Mouse (Mus musculus) thymus, postnatal 36 days (tissue): Measurements from ENCODE around the gene Smndc1.

Source experiments
- DNase-seq, 2 experiments: peaks; one replicate each; pipeline ENCODE4 v3.0.0; 2022; ENCODE audit warnings: mixed read lengths in 2 of 2

The Smndc1 gene

DNA sequence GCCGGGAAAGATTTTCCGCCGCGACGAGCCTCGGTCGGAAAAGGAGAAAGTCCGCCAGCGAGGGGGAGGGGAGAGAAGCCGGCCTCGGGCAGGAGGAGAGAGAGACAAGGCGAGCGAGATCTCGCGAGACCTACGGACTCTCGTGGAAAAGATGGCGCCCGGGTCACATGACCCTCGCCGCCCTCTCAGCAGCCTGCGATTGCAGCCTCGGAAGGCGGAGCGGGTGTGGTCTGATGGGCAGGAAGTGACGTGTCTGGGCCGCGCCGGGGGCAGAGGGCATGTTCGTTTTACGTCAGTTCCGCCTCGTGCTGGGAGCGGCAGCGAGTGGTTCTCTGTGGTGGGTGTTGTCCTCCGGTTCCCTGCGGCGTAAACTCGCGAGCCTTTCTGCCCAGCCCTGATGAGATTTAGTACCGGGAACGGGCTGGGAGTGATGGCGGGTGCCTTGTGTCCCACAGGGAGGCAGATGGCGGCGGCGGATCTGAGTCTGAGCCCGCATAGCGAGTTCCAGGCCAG is at the start of gene Smndc1:
Gene Smndc1, minus strand, starts transcription at position 84 of the 513 bp plus-strand sequence.
- peak; percentile 98 to 100 for DNase-seq

DNA sequence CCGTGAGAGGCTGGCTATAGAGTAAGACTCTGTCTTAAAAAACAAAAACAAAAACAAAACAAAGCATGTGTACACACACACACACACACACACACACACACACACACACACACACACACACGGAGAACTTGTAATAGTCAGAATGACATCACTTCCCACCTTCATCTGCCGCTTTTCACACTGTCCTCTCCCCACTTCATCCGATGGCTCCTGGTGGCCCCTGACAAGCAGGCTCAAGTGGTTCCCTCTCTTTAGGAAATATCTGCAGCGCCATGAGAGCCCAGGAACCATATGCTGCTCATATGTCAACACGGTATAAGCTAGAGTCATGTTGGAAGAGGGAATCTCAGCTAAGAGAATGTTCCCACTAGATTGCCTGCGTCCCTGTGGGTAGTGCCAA is 49.0 kb upstream of the Smndc1 start:
- DNase-seq = no peak

DNA sequence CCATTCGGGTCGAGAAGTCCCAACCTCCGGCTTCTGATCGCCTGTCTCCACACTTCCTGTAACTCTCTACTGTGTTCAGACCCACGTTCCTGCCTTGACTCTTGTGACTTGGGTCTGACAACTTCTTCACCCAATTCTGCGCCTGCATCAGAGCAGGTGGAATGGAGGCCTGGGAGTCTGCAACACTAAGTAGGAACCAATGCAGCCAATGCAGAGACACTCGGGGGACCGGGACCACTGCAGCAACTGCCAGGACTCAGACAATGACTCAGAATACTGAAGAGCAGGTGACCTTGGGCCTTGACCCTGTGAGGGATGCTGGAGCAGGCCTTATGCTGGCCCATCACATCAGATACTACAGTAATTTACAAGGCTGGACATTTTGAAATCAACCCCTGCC is 47.6 kb upstream of the Smndc1 start:
- DNase-seq = peak; percentile 39 to 40

DNA sequence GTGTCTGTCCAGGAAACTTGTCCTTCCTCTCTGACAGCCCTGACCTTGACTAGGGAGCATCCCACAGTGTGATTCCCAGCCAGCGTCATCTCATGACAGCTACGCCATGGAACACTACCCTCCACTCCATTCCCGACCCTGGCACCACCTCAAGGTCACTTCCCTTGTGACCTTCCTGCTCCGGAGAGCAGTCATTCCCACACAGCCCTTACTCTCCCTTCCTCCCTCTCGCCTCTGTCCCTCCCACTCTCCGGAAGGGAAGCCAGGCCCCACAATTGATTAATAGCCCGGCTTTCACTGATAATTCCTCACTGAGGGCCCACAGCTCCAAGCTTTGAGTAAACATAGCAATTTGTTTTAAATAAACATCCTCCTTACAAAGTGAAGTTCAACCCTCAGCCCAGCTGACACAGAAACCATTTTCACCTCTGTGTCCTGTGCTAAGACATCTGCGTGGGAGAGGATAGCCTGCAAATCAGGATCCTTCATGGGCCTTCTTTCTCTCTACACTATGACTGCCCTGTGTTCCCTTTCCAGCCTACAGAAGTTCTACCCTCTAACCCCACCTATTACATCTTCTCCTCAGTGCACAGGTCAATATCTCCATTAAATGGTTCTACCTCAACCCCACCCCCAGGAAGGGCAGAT is 47.1 kb upstream of the Smndc1 start:
- no peak for DNase-seq

DNA sequence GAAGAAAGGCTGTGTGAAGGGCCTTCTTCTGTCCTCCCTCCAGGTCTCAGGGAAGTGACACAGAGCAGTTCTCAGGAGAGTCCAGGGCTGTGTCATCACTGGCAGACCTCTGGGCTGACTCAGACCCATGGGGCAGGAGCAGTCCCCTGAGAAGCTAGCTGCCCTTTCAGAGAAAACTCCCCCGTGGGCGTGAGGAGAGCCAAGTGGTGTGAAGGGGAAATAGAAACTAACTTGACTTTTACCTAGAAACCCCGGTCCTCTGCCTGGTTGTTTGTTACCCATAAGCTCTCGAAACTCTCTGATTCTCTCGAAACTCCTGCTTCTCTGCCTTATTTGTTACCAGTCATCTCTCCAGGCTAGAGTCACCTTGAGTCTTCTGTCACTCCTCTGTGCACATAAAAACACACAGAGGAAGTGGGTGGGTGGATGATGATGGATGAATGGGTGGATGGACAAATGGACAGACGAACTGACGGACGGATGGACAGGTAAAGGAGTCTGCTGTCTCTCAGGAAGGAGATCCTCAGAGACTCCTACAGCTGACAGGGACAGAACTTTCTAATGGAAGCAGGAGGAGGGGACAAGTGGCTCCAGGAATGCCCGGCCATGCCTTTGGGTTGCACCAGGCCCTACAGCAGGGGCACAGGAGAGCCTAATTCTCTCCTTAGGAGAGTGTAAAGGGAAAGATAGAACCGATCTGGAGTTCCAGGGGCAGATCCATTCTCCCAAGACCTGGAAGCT is 43.7 kb upstream of the Smndc1 start:
- peak in 1 of 2 experiments; percentile 29 for DNase-seq

DNA sequence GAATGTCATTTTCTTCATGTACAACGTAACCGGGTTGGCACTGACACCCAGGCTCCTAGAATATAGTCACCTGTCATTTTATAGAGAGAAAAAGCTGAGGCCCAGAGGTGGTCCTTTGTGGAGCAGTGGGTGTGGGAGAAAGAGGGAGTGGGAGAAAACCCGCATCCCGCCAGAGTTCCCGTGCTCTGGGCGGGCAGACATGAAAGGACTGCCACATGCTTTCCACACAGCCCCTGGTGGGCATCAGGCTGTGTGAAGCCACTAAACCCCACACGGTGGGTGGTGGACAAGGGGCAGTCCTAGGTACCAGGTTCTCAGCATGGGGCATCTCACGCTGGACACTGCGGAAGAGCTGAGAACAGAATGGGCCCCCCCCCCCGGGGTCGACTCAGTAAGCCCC is 40.6 kb upstream of the Smndc1 start:
- DNase-seq = no peak

- no peak for DNase-seq
Observed at GRCm38 (mm10) chr19:53430356-53430755, 40.0 kb upstream of the Smndc1 start.

DNA sequence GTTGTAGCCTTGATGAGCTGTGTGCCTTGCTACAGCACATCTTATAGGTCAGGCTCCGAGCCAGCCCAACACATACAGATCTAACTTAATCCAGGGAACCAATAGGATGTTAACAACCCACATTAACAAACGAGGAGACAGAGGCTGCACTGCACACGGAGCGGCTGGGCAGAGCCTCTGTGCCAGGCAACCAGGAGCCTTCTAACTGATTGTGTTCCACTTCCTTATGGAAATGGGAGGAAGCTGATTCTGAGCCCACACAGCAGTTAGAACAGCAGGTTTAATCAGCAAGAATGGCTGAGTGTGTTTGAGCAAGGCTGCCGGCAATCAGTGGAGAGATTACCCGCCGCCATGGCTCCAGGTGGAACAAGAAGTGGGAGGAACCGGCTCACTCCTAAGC is 37.4 kb upstream of the Smndc1 start:
- no peak for DNase-seq

- no peak for DNase-seq
Observed at GRCm38 (mm10) chr19:53427346-53427745, 37.0 kb upstream of the Smndc1 start.

DNA sequence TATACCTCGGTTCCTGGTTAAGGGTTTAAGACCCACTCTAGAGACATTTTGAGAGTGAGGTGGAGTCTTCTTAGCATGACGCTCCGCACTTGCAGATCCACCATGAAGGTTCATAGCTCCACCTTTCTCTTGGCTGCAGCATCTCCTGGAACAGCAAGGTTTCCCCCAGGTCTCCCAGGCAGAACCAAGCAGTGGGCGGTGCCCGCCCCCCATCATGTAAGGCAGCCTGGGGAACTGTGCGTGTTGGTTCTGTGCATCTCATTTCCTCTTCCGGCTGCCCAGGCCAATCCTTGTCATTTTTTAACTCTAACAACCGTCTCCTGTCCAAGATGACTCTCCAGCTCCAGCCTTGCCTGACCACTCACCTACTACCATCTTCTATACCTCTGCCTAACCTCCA is 35.4 kb upstream of the Smndc1 start:
- DNase-seq = peak in 1 of 2 experiments; percentile 38

DNA sequence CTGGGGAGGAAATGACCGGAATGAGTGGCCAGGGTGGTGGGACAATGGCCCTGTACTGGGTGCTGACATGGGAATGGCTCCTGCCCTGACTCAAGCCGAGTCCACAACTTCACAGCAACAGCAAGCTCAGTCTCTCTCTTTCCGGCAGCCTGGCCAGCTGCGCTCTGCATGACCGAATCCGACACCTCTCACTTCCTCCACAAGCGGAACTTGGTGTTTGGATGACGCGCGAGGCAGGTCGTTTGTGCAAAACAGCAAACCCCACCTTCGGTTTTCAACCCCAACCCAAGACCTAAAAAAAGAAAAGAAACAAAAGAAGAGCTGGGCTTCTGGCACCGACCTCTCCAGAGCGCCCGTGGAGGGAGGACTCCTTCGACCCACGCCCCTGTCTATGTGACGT is 34.3 kb upstream of the Smndc1 start:
- DNase-seq = peak; percentile 85 to 92

DNA sequence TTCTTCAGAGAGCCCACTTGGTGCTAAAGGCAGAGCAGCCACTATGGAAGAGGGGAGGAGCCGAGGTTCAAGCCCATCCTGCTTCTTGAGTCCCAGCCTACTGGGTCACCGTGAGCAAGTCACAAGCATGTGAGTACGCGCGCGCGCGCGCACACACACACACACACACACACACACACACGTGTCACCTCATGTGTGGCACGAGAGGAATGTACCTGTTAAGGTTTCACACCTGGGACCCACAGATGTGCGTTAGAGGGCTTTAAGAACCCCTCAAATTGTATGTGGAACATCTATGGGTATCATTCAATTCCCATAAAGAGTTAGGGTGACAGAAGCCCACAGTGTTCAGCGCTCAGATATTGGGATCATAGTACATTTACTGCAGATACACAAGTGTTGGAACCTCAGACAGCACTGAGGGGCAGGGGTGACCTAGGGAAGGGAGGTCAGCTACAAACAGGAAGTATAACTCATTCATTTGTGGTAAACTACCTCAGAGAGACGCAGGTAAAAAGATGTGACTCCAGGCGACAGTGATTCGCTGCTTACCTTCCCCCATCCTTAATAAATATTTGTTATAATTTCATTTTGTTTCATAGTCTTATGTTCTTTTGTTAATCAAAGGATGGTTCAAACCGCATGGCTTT is 33.6 kb upstream of the Smndc1 start:
- peak; percentile 62 to 73 for DNase-seq

DNA sequence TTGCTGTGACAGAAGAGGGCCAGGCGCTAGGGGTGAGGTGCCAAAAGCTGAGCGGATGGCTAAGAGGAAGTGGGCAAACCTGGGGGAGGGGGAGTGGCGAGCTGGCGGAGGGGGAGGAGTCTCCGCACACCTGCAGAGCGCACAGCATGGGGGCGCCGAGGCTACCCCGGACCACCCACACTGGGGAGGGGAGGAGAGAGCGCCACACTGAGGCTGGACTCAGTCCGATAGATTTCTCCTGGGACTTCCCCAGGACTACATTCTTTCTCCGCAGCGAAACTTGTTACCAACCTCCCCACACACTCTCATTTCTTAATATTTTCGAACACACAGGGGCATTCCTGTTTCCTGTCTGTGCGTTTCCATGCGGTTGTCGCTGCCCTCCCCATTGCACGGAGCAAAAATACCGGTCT is 33.0 kb upstream of the Smndc1 start:
- DNase-seq = peak; percentile 90 to 92

DNA sequence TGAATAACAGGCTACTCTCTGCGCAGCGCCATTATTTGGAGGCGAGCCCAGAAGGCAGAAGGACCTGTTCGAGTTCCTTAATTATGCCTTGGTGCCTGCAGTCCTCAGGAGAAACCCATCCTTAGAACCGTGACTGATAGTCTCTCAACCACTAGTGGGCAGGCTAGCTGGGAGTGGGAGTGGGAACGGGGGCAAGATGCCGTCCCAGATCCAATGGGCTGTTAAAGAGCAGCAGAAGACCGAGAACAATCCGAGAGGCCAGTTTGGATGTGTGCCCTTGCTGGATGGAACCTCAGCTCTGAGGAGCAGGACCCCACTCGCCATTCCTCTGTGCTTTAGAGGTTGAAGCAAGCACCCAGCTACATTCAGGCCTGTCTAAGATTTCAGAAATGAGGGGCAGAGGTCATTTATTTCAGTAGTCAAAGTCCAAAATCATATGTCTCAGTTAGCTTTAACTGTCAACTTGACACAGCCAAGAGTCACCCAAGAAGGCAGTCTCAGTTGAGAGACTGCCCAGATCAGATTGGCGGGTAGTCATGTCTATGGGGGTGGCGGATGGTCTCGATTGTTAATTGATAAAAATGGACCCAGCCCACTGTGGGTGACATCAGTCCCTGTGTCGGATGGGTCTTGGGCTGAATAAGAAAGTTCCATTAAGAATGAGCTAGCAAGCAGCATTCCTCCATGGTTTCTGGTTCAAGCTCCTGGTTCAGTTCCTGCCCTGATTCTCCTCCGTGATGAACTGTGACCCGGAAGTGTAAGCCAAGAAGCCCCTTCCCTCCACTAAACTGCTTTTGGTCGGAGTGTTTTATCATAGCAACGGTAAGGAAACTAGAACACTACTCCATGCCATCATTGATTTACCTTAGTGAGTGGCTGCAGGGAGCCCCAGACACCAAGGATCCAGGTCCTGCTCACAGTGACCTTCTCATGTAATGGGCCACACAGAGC is 32.3 kb upstream of the Smndc1 start:
- peak; percentile 41 to 56 for DNase-seq

- no peak for DNase-seq
Observed at GRCm38 (mm10) chr19:53421583-53422188, 31.3 kb upstream of the Smndc1 start.

- DNase-seq = peak; percentile 77 to 81
Observed at GRCm38 (mm10) chr19:53420924-53421582, 30.7 kb upstream of the Smndc1 start.

GRCm38 (mm10) chr19:53419834-53420233 is 29.5 kb upstream of the Smndc1 start:
- DNase-seq = peak; percentile 80

DNA sequence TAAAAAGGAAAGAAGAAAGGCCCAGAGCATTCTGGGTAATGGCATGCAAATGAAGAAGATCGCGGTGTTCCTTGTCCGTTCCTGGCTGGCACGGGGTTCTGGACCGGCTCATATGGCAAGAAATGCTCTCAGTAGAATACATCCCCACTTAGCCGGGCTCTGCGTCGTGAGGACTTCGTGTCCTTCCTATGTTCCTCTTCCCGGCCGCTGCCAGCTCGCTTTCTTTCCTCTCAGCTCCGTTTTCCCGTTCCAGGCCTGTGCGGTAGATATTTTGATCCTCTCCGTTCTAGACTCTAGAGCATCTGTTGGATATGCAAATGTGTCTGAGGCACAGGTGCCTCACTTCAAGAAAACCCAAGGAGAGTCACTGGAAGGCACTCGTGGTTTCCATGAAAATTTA is 24.8 kb upstream of the Smndc1 start:
- no peak for DNase-seq

GRCm38 (mm10) chr19:53414650-53415049 is 24.3 kb upstream of the Smndc1 start:
- no peak for DNase-seq

DNA sequence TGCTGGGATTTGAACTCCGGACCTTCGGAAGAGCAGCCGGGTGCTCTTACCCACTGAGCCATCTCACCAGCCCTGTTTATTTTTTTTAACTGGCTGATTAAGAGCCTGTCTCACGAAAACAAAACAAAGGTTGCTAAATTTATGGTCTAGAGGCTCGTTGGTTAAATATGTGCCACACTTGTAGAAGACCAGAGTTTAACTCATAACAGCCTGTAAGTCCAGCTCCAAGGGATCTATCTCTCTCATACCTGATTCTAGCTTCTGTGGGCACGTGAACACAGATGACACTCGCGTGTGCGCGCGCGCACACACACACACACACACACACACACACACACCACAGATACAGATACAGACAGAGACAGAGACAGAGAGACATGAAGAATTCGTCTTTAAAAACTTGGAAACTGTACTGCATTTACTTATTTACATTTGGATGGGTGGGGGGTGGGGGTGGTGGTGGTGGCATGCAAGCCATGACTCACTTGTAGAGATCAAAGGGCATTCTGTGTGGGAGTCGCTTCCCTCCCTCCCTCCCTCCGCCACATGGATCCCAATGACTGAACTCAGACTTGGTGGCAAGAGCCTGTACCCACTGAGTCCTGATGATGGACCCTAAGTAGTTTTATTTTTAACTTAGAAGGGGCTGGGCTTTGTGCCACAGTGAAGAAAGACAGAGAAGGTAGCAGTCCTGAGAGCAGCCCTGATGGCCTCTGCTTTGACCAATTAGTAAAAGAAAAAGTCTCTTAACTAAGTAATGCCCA is 23.4 kb upstream of the Smndc1 start:
- no peak for DNase-seq
